In genomic region chr4:48078213-48078612, GRCm38 (mm10) we compare ENCODE assay signal across 21 mouse cellular contexts. TPM values are rescaled to one million over a fixed set of nuclear protein-coding genes. Genes with fewer than 3 reads are reported as not detected.
DNase-seq lines count a peak whose midpoint lies in the region; ATAC-seq lines count a peak whose summit lies in the region.
"Had no signal": no experiment of that assay in that cellular context is flagged by ENCODE, and none has a peak within 500 bp of the region (broad histone marks: within the 10 kb centered on the region; RNA-seq: fewer than 3 reads in every experiment).

No protein-coding gene starts in this region.

- no peaks in the 10 kb centered on the region for H3K27me3 ChIP-seq in embryonic facial prominence, embryonic 11.5 days (ENCODE audit: control insufficient read depth, insufficient read depth, low read length)
- H3K27me3 ChIP-seq in embryonic facial prominence, embryonic 10.5 days (replicated peaks; ENCODE audit: low read depth, poor library complexity, severe bottlenecking) = no peaks in the 10 kb centered on the region
- H3K27me3 ChIP-seq in kidney, embryonic 14.5 days (ENCODE audit: control insufficient read depth, insufficient read depth, low read length) = no peaks in the 10 kb centered on the region
- H3K27me3 ChIP-seq in midbrain, embryonic 13.5 days = no peaks in the 10 kb centered on the region; the same call in 1 of the 2 replicates
- H3K27me3 ChIP-seq in midbrain, embryonic 15.5 days (replicated peaks) = no peaks in the 10 kb centered on the region
- no peaks in the 10 kb centered on the region for H3K27me3 ChIP-seq in stomach, embryonic 16.5 days (ENCODE audit: control insufficient read depth, insufficient read depth, low read length)
- H3K27me3 ChIP-seq: embryonic facial prominence, embryonic 15.5 days; neural tube, embryonic 12.5 days had no signal

- H3K9ac ChIP-seq in embryonic facial prominence, embryonic 11.5 days (replicated peaks; ENCODE audit: low read length) = no peak overlapping the region
- no peak overlapping the region for H3K9ac ChIP-seq in kidney, embryonic 14.5 days (ENCODE audit: low read depth, low read length)
- no peak overlapping the region for H3K9ac ChIP-seq in midbrain, embryonic 13.5 days (replicated peaks)
- no peak overlapping the region for H3K9ac ChIP-seq in midbrain, embryonic 15.5 days
- H3K9ac ChIP-seq in stomach, embryonic 16.5 days (ENCODE audit: low read length) = no peak overlapping the region
- H3K9ac ChIP-seq: embryonic facial prominence, embryonic 15.5 days; neural tube, embryonic 12.5 days had no signal

- WGBS in embryonic facial prominence, embryonic 11.5 days = 12% methylated on average over 4 of the region's 4 CpGs
- 13% methylated on average over 4 of the region's 4 CpGs for WGBS in embryonic facial prominence, embryonic 10.5 days
- 1% methylated on average over 4 of the region's 4 CpGs for WGBS in kidney, embryonic 14.5 days
- 21% methylated on average over 4 of the region's 4 CpGs for whole genome bisulfite sequencing in midbrain, embryonic 13.5 days
- WGBS in midbrain, embryonic 15.5 days = 14% methylated on average over 4 of the region's 4 CpGs
- WGBS in stomach, embryonic 16.5 days = 9% methylated on average over 4 of the region's 4 CpGs

- H3K4me3 ChIP-seq in embryonic facial prominence, embryonic 11.5 days (ENCODE audit: low read depth, low read length) = no peak overlapping the region
- H3K4me3 ChIP-seq in embryonic facial prominence, embryonic 10.5 days = no peak overlapping the region
- H3K4me3 ChIP-seq in kidney, embryonic 14.5 days (ENCODE audit: low read length) = no peak overlapping the region
- no peak overlapping the region for H3K4me3 ChIP-seq in midbrain, embryonic 13.5 days (replicated peaks)
- H3K4me3 ChIP-seq in midbrain, embryonic 15.5 days = no peak overlapping the region
- no peak overlapping the region for H3K4me3 ChIP-seq in stomach, embryonic 16.5 days (replicated peaks; ENCODE audit: low read length)
- H3K4me3 ChIP-seq: embryonic facial prominence, embryonic 15.5 days; forebrain, embryonic 10.5 days; heart, embryonic 10.5 days; neural tube, embryonic 12.5 days had no signal

- DNase-seq in embryonic facial prominence, embryonic 11.5 days (ENCODE audit: low spot score) = peak; percentile 35
- no peak for DNase-seq in embryonic facial prominence, embryonic 10.5 days (ENCODE audit: low spot score)
- DNase-seq in kidney, postnatal 36 days = no peak
- DNase-seq in adrenal gland, postnatal 14 days = no peak
- DNase-seq: cerebellum, postnatal 14 days; lung, adult 2 months; midbrain, embryonic 14.5 days; right cerebral cortex, postnatal 14 days; thymus, postnatal 4 days had no signal

- H3K9me3 ChIP-seq in embryonic facial prominence, embryonic 11.5 days (replicated peaks; ENCODE audit: control insufficient read depth, low read length) = no peaks in the 10 kb centered on the region
- H3K9me3 ChIP-seq in embryonic facial prominence, embryonic 10.5 days = no peaks in the 10 kb centered on the region
- H3K9me3 ChIP-seq in kidney, embryonic 14.5 days (ENCODE audit: control insufficient read depth, low read length) = no peaks in the 10 kb centered on the region
- H3K9me3 ChIP-seq in midbrain, embryonic 13.5 days = no peaks in the 10 kb centered on the region
- no peaks in the 10 kb centered on the region for H3K9me3 ChIP-seq in midbrain, embryonic 15.5 days
- H3K9me3 ChIP-seq in stomach, embryonic 16.5 days (replicated peaks; ENCODE audit: control insufficient read depth, low read length) = no peaks in the 10 kb centered on the region
- H3K9me3 ChIP-seq: embryonic facial prominence, embryonic 15.5 days; forebrain, embryonic 10.5 days; heart, embryonic 10.5 days; neural tube, embryonic 12.5 days had no signal

- no peak overlapping the region for H3K4me2 ChIP-seq in embryonic facial prominence, embryonic 11.5 days (ENCODE audit: low read depth, low read length)
- no peak overlapping the region; the same call in 1 of the 2 replicates for H3K4me2 ChIP-seq in kidney, embryonic 14.5 days (replicated peaks; ENCODE audit: low read depth, low read length)
- no peak overlapping the region for H3K4me2 ChIP-seq in midbrain, embryonic 13.5 days (replicated peaks)
- H3K4me2 ChIP-seq in midbrain, embryonic 15.5 days = no peak overlapping the region
- no peak overlapping the region for H3K4me2 ChIP-seq in stomach, embryonic 16.5 days (ENCODE audit: low read depth, low read length)
- H3K4me2 ChIP-seq: embryonic facial prominence, embryonic 15.5 days; liver, embryonic 11.5 days; neural tube, embryonic 12.5 days had no signal

- no peaks in the 10 kb centered on the region for H3K36me3 ChIP-seq in embryonic facial prominence, embryonic 11.5 days (replicated peaks; ENCODE audit: control insufficient read depth, insufficient read depth, low read depth, low read length)
- H3K36me3 ChIP-seq in embryonic facial prominence, embryonic 10.5 days (replicated peaks) = no peaks in the 10 kb centered on the region
- no peaks in the 10 kb centered on the region for H3K36me3 ChIP-seq in kidney, embryonic 14.5 days (ENCODE audit: control insufficient read depth, insufficient read depth, low read length)
- H3K36me3 ChIP-seq in midbrain, embryonic 13.5 days = no peaks in the 10 kb centered on the region
- H3K36me3 ChIP-seq in midbrain, embryonic 15.5 days (replicated peaks) = no peaks in the 10 kb centered on the region
- no peaks in the 10 kb centered on the region for H3K36me3 ChIP-seq in stomach, embryonic 16.5 days (ENCODE audit: control insufficient read depth, insufficient read depth, low read length)
- H3K36me3 ChIP-seq: embryonic facial prominence, embryonic 15.5 days; forebrain, embryonic 10.5 days; heart, embryonic 10.5 days; neural tube, embryonic 12.5 days had no signal

- H3K27ac ChIP-seq in embryonic facial prominence, embryonic 11.5 days (replicated peaks; ENCODE audit: low read depth, low read length) = no peak overlapping the region
- no peak overlapping the region for H3K27ac ChIP-seq in embryonic facial prominence, embryonic 10.5 days (replicated peaks)
- H3K27ac ChIP-seq in kidney, embryonic 14.5 days (ENCODE audit: low read depth, low read length) = no peak overlapping the region
- H3K27ac ChIP-seq in midbrain, embryonic 13.5 days = no peak overlapping the region
- no peak overlapping the region for H3K27ac ChIP-seq in midbrain, embryonic 15.5 days
- no peak overlapping the region for H3K27ac ChIP-seq in stomach, embryonic 16.5 days (ENCODE audit: low read length)
- H3K27ac ChIP-seq: embryonic facial prominence, embryonic 15.5 days; forebrain, embryonic 10.5 days; heart, embryonic 10.5 days; macrophage; neural tube, embryonic 12.5 days had no signal

- no peaks in the 10 kb centered on the region for H3K4me1 ChIP-seq in embryonic facial prominence, embryonic 11.5 days (ENCODE audit: control insufficient read depth, insufficient read depth, low read length)
- peaks cover 30% of the 10 kb centered on the region for H3K4me1 ChIP-seq in embryonic facial prominence, embryonic 10.5 days
- H3K4me1 ChIP-seq in kidney, embryonic 14.5 days (ENCODE audit: control insufficient read depth, insufficient read depth, low read length) = no peaks in the 10 kb centered on the region
- H3K4me1 ChIP-seq in midbrain, embryonic 13.5 days (replicated peaks) = peaks cover 21% of the 10 kb centered on the region
- peaks cover 21% of the 10 kb centered on the region for H3K4me1 ChIP-seq in midbrain, embryonic 15.5 days
- peaks cover 6% of the 10 kb centered on the region; the same call in 1 of the 2 replicates for H3K4me1 ChIP-seq in stomach, embryonic 16.5 days (ENCODE audit: control insufficient read depth, insufficient read depth, low read length)
- H3K4me1 ChIP-seq: neural tube, embryonic 12.5 days had no signal

- ATAC-seq in embryonic facial prominence, embryonic 11.5 days (replicated peaks; ENCODE audit: insufficient number of reproducible peaks, low FRiP score, low TSS enrichment, low read depth) = peak; percentile 39; the same call in 1 of the 2 replicates
- peak; percentile 84 for ATAC-seq in kidney, embryonic 14.5 days (ENCODE audit: low FRiP score, low TSS enrichment)
- 0 out of 2 replicates have a peak, but pooled peaks have one; percentile 30 for ATAC-seq in midbrain, embryonic 13.5 days
- no peak for ATAC-seq in midbrain, embryonic 15.5 days (replicated peaks)
- ATAC-seq in stomach, embryonic 16.5 days (ENCODE audit: insufficient read depth, low FRiP score) = peak; percentile 13; the same call in 1 of the 2 replicates
- ATAC-seq: intestine, embryonic 16.5 days had no signal

RNA-seq across cellular contexts. Expression of gene Nr4a3, which starts 33.3 kb away (rescaled TPM):
- 0.20 and 0.25 TPM in 2 replicates for polyA plus RNA-seq in embryonic facial prominence, embryonic 11.5 days (2014; fragmentation: Nextera tagmentation; extraction: Ambion mirVana)
- 0.17 and 0.19 TPM in 2 replicates for polyA plus RNA-seq in embryonic facial prominence, embryonic 10.5 days (2016; fragmentation: Nextera tagmentation; extraction: Ambion mirVana)
- polyA plus RNA-seq in kidney, embryonic 14.5 days (2014; fragmentation: Nextera tagmentation; extraction: Ambion mirVana) = 0.04 and 0.08 TPM in 2 replicates
- 1.4 TPM in 2 replicates for polyA plus RNA-seq in midbrain, embryonic 13.5 days (2015; fragmentation: Nextera tagmentation; extraction: Ambion mirVana)
- 1.3 and 1.4 TPM in 2 replicates for polyA plus RNA-seq in midbrain, embryonic 15.5 days (2015; fragmentation: Nextera tagmentation; extraction: Ambion mirVana)
- 0.13 and 0.40 TPM in 2 replicates for polyA plus RNA-seq in stomach, embryonic 16.5 days (2015; fragmentation: Nextera tagmentation; extraction: Ambion mirVana)
- total RNA-seq in adrenal gland, postnatal 14 days (2021) = 49.0 and 108 TPM in 2 replicates
- total RNA-seq: MEL had no signal

RNA-seq across cellular contexts. Expression of gene Stx17, which starts 46.5 kb away (rescaled TPM):
- polyA plus RNA-seq in embryonic facial prominence, embryonic 11.5 days (2014; fragmentation: Nextera tagmentation; extraction: Ambion mirVana) = 32.1 and 32.2 TPM in 2 replicates
- 22.3 and 24.2 TPM in 2 replicates for polyA plus RNA-seq in embryonic facial prominence, embryonic 10.5 days (2016; fragmentation: Nextera tagmentation; extraction: Ambion mirVana)
- polyA plus RNA-seq in kidney, embryonic 14.5 days (2014; fragmentation: Nextera tagmentation; extraction: Ambion mirVana) = 19.1 and 26.7 TPM in 2 replicates
- 20.3 and 22.0 TPM in 2 replicates for polyA plus RNA-seq in midbrain, embryonic 13.5 days (2015; fragmentation: Nextera tagmentation; extraction: Ambion mirVana)
- polyA plus RNA-seq in midbrain, embryonic 15.5 days (2015; fragmentation: Nextera tagmentation; extraction: Ambion mirVana) = 22.2 and 23.0 TPM in 2 replicates
- polyA plus RNA-seq in stomach, embryonic 16.5 days (2015; fragmentation: Nextera tagmentation; extraction: Ambion mirVana) = 28.7 and 30.7 TPM in 2 replicates
- 46.4 and 55.4 TPM in 2 replicates for total RNA-seq in adrenal gland, postnatal 14 days (2021)
